Mouse (Mus musculus) lung, postnatal 10 days (tissue): Measurements from ENCODE around the gene Rbmxl1.

ENCODE experiments used
- DNase-seq: peaks from one replicate; pipeline ENCODE4 v3.0.0; 2021

Rbmxl1 gene

DNA sequence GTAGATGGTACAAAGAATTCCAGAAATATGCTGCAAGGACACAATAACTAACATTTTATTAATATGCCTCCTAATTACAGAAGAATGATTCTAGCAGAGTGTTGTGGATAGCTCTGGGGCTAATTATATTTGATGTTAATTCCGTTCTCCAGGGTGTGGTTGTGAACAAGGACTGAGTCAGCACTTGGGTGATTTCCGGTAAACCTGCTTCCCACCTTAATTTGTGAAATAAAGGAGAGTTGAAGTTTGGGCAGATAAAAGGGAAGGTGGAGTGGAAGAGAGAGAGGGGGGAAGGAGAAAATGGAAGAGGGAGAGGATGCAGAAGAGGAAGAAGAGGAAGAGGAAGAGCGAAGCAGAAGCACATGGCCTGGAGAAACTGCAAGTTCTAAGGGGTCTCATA, 19.0 kb downstream of the Rbmxl1 start:
- DNase-seq = no peak

DNA sequence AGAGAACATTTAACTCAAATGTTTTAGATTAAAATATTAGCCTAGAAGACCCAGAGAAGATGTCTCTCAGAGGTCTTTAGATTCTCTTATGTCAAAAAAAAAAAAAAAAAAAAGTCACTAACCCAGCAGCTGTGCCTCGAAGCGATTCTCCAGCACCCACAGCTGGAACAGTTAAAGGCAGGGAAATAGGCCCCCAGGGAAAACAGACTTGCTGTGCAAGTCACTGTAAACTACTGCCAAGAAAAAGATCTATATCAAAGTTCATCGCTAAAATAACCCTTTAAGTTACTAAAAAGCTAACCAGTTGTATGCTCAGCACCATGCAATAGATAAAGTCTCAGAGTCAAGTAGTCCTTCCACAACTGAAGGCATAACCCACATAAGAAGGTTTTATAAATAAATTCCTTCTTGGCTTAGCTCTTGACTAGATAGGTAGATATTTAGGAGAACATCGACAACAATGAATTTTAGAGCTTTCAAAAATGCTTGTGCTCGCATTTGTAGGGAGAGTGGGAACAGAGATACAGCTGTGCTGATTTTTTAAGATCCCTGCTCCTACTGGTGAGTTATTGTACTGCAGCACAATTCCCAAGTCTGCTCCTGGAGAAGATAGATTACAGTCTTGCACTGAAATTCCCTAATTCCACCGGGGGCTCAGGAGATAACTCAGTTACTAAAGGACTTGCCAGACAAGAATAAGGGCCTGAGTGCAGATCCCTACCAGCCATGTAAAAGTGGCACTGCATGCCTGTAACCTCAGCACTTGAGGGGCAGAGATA, 31.5 kb downstream of the Rbmxl1 start:
- peak; percentile 5 for DNase-seq

DNA sequence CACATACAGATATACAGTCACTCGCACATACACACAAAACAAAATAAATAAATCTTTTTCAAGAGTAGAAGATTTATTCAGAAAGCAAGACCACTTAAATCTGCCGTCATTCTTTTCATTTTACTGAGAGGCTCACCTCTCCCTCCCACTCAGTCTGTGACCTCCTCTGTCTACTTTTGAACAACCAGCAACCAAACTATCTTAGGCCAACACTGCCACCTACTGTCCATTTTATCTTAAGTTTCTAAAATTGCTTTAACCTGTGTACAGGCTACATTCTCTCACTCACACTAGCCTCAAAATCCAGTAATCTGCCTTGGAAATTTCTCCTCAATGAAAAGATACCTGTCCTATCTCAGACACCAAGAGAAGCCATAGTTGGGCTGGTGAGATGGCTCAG, 40.8 kb downstream of the Rbmxl1 start:
- DNase-seq = no peak

DNA sequence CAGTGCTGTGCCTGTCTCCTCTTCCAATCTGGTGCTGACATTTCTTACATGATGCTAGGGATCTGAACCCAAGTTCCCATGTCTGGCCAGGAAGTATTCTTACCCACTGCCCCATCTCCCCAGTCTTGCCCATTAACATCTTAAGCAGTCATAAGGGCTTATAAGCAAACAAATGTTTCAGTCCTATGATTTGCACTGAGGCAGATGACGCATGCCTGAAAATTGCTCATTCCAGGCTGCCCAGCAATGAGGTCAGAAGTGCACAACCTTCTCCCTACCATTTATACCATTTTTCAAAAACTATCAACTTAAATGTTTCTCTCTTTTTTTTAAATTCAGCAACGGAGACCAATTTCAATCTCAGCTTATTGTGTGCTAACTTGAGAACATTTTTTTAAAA, 44.8 kb downstream of the Rbmxl1 start:
- no peak for DNase-seq

DNA sequence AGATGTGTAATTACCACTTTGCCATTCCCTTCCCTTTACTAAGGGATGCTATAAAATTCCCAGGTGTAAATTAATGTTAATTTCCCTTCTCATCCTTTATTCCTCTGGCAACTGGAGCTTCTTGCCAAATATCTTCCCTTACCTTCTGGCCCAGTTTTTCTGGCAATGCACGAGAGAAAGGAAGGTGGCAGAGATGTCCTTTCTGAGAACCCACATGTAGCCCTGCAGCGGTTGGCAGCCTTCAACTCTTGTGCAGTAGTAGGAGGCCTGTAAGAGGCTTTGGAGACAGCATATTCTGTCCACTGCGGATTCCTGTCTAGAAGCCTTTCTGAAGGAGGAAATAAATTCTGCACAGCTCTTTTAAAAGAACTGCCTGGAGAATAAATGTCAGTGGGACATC, 52.3 kb downstream of the Rbmxl1 start:
- DNase-seq = no peak
